ENCODE assay signal across 28 mouse cellular contexts in genomic region chr8:61581259-61581658, GRCm38 (mm10).
DNase-seq lines count a peak whose midpoint lies in the region; ATAC-seq and TF ChIP-seq lines count a peak whose summit lies in the region.
"Had no signal": no experiment of that assay in that cellular context is flagged by ENCODE, and none has a peak within 500 bp of the region (broad histone marks: within the 10 kb centered on the region; RNA-seq: fewer than 3 reads in every experiment).

No protein-coding gene starts in this region.

- H3K36me3 ChIP-seq in spleen, adult 2 months (ENCODE audit: control insufficient read depth, insufficient read depth, low read length) = no peaks in the 10 kb centered on the region
- H3K36me3 ChIP-seq: embryonic facial prominence, embryonic 15.5 days; forebrain, embryonic 15.5 days; heart, embryonic 15.5 days; intestine, embryonic 15.5 days had no signal

- DNase-seq in spleen, adult 2 months (ENCODE audit: low read depth in 1 of 2, low spot score in 2 of 2) = no peak
- DNase-seq in spleen, postnatal 14 days (ENCODE audit: low spot score in 2 of 2) = no peak
- no peak for DNase-seq in kidney, postnatal 14 days
- no peak for DNase-seq in frontal cortex, postnatal 25 days (ENCODE audit: low spot score in 2 of 2)
- no peak for DNase-seq in left cerebral cortex, adult 18-20 months (ENCODE audit: low spot score in 2 of 2)
- DNase-seq: adrenal gland, adult 8-10 months; adrenal gland, postnatal 36 days; cerebellum, adult 18-20 months; cerebellum, adult 9-11 months; cerebellum, postnatal 25 days; gastrocnemius, adult 2 months; gastrocnemius, postnatal 14 days; heart, adult 18-20 months; heart, postnatal 10 days; heart, postnatal 4 days; kidney, adult 11 months had no signal

- TF ChIP-seq POLR2A in spleen, adult 2 months (IDR thresholded peaks at IDR 0.05; ENCODE audit: low read depth, low read length) = no peak

- H3K4me1 ChIP-seq in spleen, adult 2 months (ENCODE audit: control insufficient read depth, insufficient read depth, insufficient read length) = no peaks in the 10 kb centered on the region
- H3K4me1 ChIP-seq: forebrain, embryonic 12.5 days; forebrain, embryonic 15.5 days had no signal

- 0 out of 2 replicates have a peak overlapping the region, but pooled peaks have one; percentile 11 for H3K27ac ChIP-seq in spleen, adult 2 months (ENCODE audit: insufficient read depth, low read length)
- H3K27ac ChIP-seq: embryonic facial prominence, embryonic 12.5 days; embryonic facial prominence, embryonic 15.5 days; forebrain, embryonic 12.5 days; forebrain, embryonic 15.5 days; gastrocnemius, adult 2 months; heart, embryonic 15.5 days; hindbrain, embryonic 14.5 days; hindbrain, postnatal 0 days; intestine, embryonic 15.5 days had no signal

- ATAC-seq in activated CD4-positive, CD25-positive, alpha-beta regulatory T cell, adult 4 months = peak; percentile 78
- peak; percentile 81 for ATAC-seq in inflammation-experienced regulatory T-cells, adult 6 months
- ATAC-seq: forebrain, embryonic 15.5 days; hindbrain, postnatal 0 days; intestine, embryonic 15.5 days had no signal

- H3K27me3 ChIP-seq in spleen, adult 2 months (ENCODE audit: control insufficient read depth, insufficient read depth, low read length) = no peaks in the 10 kb centered on the region
- H3K27me3 ChIP-seq: embryonic facial prominence, embryonic 12.5 days; embryonic facial prominence, embryonic 15.5 days; forebrain, embryonic 12.5 days; forebrain, embryonic 15.5 days; heart, embryonic 12.5 days; heart, embryonic 15.5 days; intestine, embryonic 15.5 days had no signal

- WGBS in spleen, adult 2 months = 73% methylated on average over 5 of the region's 5 CpGs

- no peak overlapping the region for H3K4me3 ChIP-seq in spleen, adult 2 months (ENCODE audit: extremely low read depth, insufficient read depth, insufficient read length)
- H3K4me3 ChIP-seq: embryonic facial prominence, embryonic 12.5 days; embryonic facial prominence, embryonic 15.5 days; erythroblast, embryonic 14.5 days; forebrain, embryonic 12.5 days; forebrain, embryonic 15.5 days; gastrocnemius, adult 2 months; heart, embryonic 12.5 days; heart, embryonic 15.5 days; intestine, embryonic 15.5 days had no signal

- TF ChIP-seq CTCF in spleen, adult 2 months (IDR thresholded peaks at IDR 0.05; ENCODE audit: extremely low read depth, insufficient read depth, insufficient read length, insufficient replicate concordance) = no peak
